Mouse (Mus musculus) G1E (cell line): ENCODE results near the gene Gpc4.

Experiments used
- CTCF ChIP-seq: IDR thresholded peaks from 2 replicates; pipeline ENCODE4 v1.5.1; 2012; ENCODE audit warnings: low read depth, low read length, inconsistent platforms, mixed read lengths
- GATA1 ChIP-seq: IDR thresholded peaks from 2 replicates; pipeline ENCODE4 v1.6.1; 2012; ENCODE audit warnings: borderline replicate concordance, low read length, inconsistent platforms, mixed read lengths
- GATA2 ChIP-seq: IDR thresholded peaks from 2 replicates; pipeline ENCODE4 v1.6.1; 2012; ENCODE audit warnings: low read depth, low read length, inconsistent platforms, borderline replicate concordance
- POLR2AphosphoS5 ChIP-seq: IDR thresholded peaks from 2 replicates; pipeline ENCODE4 v1.6.1; 2012; ENCODE audit warnings: low read depth, low read length, inconsistent platforms; ENCODE audit not compliant: insufficient replicate concordance

- TF ChIP-seq CTCF (no peak), POLR2AphosphoS5 (no peak), GATA1 (no peak), GATA2 (no peak)
Observed at GRCm38 (mm10) chrX:52144491-52144890, 20.6 kb downstream of the Gpc4 start.
